Mouse (Mus musculus): ENCODE measurements around the gene Cabs1.
A peak's percentile ranks its signal among the peaks of the same experiment; 100 is the strongest.

Cabs1 gene

DNA sequence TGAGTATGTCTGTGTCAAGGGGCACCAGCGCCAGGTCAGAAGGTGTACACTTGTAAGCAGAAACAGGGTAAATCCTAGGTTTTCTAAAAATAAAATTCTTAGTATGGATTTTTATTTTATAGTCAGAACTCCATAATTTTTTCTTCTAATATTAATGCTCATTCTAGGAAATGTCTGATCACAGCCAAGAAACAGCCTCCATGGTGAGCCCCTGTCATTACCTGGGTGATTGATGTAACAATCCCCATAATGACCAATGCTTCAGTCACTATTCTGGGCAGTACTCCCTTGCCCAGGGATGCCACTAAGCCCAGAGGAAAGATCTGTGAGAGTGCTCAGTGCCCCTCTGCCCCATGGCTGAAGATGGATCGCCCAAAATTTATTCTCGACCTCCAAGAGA, at the start of gene Cabs1:
Cabs1 (plus strand) TSS at position 301 of the 400 bp plus-strand sequence.
- DNase-seq (ENCODE audit: low read depth, low spot score) = no peak

DNA sequence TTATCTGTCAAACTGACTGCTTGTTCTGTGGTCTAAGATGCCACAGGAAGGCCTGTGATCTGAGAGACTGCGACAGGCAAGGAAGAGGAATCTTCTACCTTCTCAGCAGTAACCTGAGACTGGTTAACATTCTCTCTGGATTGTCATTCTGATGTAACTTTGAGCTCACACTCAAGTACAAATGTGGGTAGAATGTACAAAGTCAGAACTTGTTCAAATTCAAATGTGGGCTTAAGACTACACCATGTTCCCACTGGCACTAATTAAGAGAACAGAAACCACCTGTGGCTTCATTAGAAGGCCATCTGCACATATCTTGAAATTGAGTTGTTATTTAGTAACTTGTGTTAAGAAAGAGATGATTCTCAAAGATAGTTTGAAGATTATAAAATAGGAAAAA, 47.6 kb upstream of the Cabs1 start:
- peak; percentile 54 for DNase-seq (ENCODE audit: low read depth, low spot score)

GRCm38 (mm10) chr5:87940752-87941151, 38.5 kb upstream of the Cabs1 start:
- DNase-seq (ENCODE audit: low read depth, low spot score) = no peak

GRCm38 (mm10) chr5:87942515-87942914, 36.7 kb upstream of the Cabs1 start:
- DNase-seq (ENCODE audit: low read depth, low spot score) = no peak

GRCm38 (mm10) chr5:87951836-87952235, 27.4 kb upstream of the Cabs1 start:
- peak; percentile 73 for DNase-seq (ENCODE audit: low read depth, low spot score)

GRCm38 (mm10) chr5:87969201-87969600, 10.0 kb upstream of the Cabs1 start, which contains the start of the genes 2310003L06Rik and Gm28434:
2310003L06Rik (plus strand) TSS chr5:87969459.
Gm28434 (plus strand) TSS chr5:87969517.
- DNase-seq (ENCODE audit: low read depth, low spot score) = peak; percentile 55

DNA sequence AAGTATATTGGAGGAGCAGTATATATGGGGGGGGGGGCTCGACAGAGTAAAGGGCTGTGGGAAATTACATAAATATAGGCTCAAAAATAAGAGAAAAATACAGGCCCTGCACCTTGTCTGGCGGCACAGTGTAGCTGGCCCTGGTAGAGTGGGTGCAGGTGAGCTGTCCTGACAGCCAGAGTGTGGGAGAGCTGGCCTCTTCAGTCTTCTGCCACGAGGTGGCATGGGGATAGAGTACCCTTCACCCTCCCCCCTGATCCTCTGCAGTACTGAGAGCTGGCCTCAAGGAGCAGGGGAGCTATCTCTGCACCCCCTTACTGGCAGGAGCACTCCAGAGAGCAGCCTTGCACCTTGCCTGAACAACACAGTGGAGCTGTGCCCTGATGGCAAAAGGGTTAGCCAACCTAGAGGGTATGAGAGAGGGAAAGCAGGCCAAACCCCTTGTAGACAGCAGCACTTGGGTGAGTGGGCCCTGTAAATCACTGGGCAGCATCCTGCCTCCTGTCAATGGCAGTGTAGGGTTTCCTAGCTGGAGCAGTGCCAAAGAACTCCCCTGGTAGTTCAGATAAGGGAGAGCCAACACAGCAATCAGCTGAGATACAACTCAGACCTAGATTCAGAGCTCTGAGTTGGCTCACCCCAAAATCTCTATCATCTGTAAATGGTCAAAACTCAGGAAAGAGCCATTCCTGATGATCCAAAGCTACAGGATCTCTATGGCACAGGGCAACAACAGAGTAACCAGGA, 3.4 kb downstream of the Cabs1 start:
- no peak for DNase-seq (ENCODE audit: low read depth, low spot score)

DNA sequence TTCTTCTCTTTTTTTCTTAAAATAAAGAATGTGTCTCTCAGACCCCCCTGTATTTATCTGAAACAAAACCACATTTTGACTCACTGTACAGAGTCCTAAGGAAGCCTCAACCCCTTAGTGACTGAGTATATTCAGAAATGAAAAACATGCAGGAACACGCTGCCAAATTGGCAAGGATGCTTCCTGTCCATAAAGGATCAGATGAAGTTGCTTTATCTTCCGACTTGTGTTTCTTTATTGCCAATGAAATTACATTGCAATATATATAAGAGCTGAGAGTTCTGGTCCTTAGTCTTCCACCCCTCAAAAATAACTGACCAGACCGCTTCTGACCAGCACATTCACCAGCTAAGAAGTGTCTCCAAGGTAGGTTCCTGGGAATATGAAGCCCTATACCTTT, 23.0 kb downstream of the Cabs1 start, which contains the start of gene Smr3a:
Smr3a (plus strand) TSS at position 301 of the 400 bp plus-strand sequence.
- no peak for DNase-seq (ENCODE audit: low read depth, low spot score)

DNA sequence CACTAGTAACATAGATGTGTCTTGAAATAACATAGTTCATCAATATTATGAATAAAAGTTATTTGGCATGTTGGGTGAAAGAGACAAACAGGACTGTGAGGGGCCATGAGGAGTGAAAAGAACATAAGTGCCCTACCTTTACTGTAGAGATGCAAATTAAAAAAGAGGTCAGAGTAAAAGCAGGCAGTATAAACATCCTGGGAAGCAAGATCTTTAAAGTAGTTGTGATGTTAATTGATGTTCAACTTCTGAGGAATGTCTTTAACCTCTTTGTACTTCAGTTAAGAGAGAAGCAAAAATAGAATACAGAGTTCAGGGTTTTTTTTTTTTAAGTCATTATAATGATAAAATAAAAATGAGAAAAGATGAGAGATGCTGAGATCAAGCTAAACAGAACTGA, 26.0 kb downstream of the Cabs1 start:
- DNase-seq (ENCODE audit: low read depth, low spot score) = peak; percentile 63

Measured in R1 (cell line).